Mouse (Mus musculus): ENCODE measurements at regions not wholly inside any gene's neighbourhood (a gene's known extent, or its start where the extent isn't known, plus 50 kb on each side); places are given as distances from the start of the nearest gene placed in this dataset.

DNA sequence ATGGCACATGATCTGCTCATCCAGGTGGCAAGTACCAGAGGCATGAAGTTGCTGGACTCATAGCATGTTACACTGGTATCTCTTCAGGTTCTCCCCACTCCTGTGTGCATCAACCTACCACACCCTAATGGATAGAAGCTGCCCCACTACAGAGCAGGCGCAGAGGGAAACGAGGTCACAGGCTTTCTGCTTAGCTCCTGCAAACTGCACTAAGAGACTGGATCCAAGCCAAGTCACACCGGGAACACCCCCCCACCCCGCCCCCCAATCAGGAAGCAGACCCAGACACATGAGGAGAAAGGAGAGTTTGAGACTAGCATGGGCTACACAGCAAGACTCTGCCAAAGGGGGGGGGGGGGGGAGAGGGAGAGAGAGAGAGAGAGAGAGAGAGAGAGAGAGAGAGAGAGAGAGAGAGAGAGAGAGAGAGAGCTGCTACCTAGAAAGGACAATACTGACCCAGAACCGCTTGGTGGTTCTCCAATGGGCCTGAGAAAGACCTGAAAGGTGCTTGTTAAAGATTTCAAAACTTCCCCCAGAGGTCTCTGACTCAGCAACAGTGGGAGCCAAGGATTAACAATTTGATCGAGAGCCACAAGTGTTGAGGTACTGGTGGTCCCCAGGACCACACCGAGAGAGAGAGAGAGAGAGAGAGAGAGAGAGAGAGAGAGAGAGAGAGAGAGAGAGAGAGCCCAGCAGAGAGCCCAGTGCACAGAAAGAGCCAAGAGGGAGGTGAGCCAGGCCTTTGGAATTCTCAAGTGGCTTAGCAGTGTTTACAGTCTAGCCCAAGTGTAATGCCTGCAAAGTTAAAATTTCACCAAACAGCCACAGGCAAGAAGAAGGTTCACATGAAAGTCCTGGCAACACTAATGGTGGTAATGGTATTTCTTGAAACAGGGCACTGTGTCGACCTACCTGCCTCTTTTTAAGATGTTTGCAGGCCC, 215.1 kb downstream of the Sox4 start:
- TF ChIP-seq EP300 (IDR thresholded peaks at IDR 0.05; ENCODE audit: low read depth): no peak
- no peak for TF ChIP-seq CTCF (IDR thresholded peaks at IDR 0.05; ENCODE audit: low read depth)
